Mouse (Mus musculus) stomach, embryonic 15.5 days (tissue): Measurements from ENCODE around the gene Dpp6. TPM values are rescaled to one million over a fixed set of nuclear protein-coding genes. Genes with fewer than 3 reads are reported as not detected.
A peak's percentile ranks its signal among the peaks of the same experiment; 100 is the strongest.

Experiments
- ATAC-seq: fragments of 200-750 bp; cut with Nextera tagmentation; 2 replicates; pipeline ENCODE4 v1.8.0; 2017; ENCODE audit warnings: low read depth, moderate number of reproducible peaks, moderate TSS enrichment; ENCODE audit not compliant: insufficient read depth, low FRiP score
- H3K27ac ChIP-seq: fragments of 300-500 bp; sonication (generic); 2 replicates; pipeline ENCODE4 v1.5.1; 2015; ENCODE audit warnings: mild to moderate bottlenecking, inconsistent platforms
- H3K27me3 ChIP-seq: fragments of 300-500 bp; sonication (generic); replicated peaks from 2 replicates; pipeline ENCODE4 v1.6.1; 2015; ENCODE audit warnings: inconsistent platforms
- H3K36me3 ChIP-seq: fragments of 300-500 bp; sonication (generic); 2 replicates; pipeline ENCODE4 v1.6.1; 2015; ENCODE audit warnings: inconsistent platforms
- H3K4me1 ChIP-seq: fragments of 300-500 bp; sonication (generic); 2 replicates; pipeline ENCODE4 v1.6.1; 2015; ENCODE audit warnings: inconsistent platforms
- H3K4me2 ChIP-seq: fragments of 300-500 bp; sonication (generic); 2 replicates; pipeline ENCODE4 v1.6.1; 2015; ENCODE audit warnings: mild to moderate bottlenecking, inconsistent platforms
- H3K4me3 ChIP-seq: fragments of 300-500 bp; sonication (generic); replicated peaks from 2 replicates; pipeline ENCODE4 v1.5.1; 2015; ENCODE audit warnings: inconsistent platforms
- H3K9ac ChIP-seq: fragments of 300-500 bp; sonication (generic); 2 replicates; pipeline ENCODE4 v1.6.1; 2015; ENCODE audit warnings: inconsistent platforms
- H3K9me3 ChIP-seq: fragments of 300-500 bp; sonication (generic); 2 replicates; pipeline ENCODE4 v1.6.1; 2016; ENCODE audit warnings: inconsistent platforms
- WGBS: fragments of 180-500 bp; shearing (Covaris S2); methylation state at CpG from one replicate; pipeline ENCODE4 v1.1.7; 2015; 5-methylcytosine and 5-hydroxymethylcytosine counted together
- polyA plus RNA-seq: library from polyadenylated mRNA; unstranded; fragments of >200 nt; fragmentation: Nextera tagmentation; extraction: Ambion mirVana; gene quantifications from 2 replicates; pipeline ENCODE4 v1.2.1, GENCODE M21; 2015

Dpp6 gene
- 1.9 and 2.4 TPM in 2 replicates for polyA plus RNA-seq

- Histone ChIP-seq H3K36me3 (no peaks in the 10 kb centered on the region), H3K27me3 (peaks cover 19% of the 10 kb centered on the region), H3K4me1 (no peaks in the 10 kb centered on the region), H3K9me3 (no peaks in the 10 kb centered on the region), H3K4me3 (peak within 1 kb of the TSS; percentile 21), H3K9ac (no peak within 1 kb of the TSS), H3K27ac (no peak within 1 kb of the TSS), H3K4me2 (peak within 1 kb of the TSS; percentile 53)
- no peak for ATAC-seq
- WGBS: 3% methylated on average over 48 of the region's 48 CpGs
These were observed at the start of gene Dpp6 for GRCm38 (mm10) chr5:26816975-26817941. TSS of gene Dpp6 (plus strand) at chr5:26817203.

- Histone ChIP-seq H3K27ac (no peak overlapping the region), H3K36me3 (no peaks in the 10 kb centered on the region), H3K4me1 (no peaks in the 10 kb centered on the region), H3K27me3 (no peaks in the 10 kb centered on the region), H3K4me3 (no peak overlapping the region), H3K9me3 (no peaks in the 10 kb centered on the region), H3K9ac (no peak overlapping the region), H3K4me2 (no peak overlapping the region)
- WGBS: 79% methylated on average over 3 of the region's 3 CpGs
- ATAC-seq: no peak
These were observed 33.0 kb upstream of the Dpp6 start for GRCm38 (mm10) chr5:26783955-26784354.

- 96% methylated on average over 2 of the region's 2 CpGs for WGBS
These were observed 21.5 kb upstream of the Dpp6 start for GRCm38 (mm10) chr5:26795524-26795923.

GRCm38 (mm10) chr5:26835972-26836371 is 19.0 kb downstream of the Dpp6 start:
- Histone ChIP-seq H3K36me3 (no peaks in the 10 kb centered on the region), H3K4me2 (no peak overlapping the region), H3K27ac (no peak overlapping the region), H3K9ac (no peak overlapping the region), H3K9me3 (no peaks in the 10 kb centered on the region), H3K4me1 (no peaks in the 10 kb centered on the region), H3K4me3 (no peak overlapping the region), H3K27me3 (no peaks in the 10 kb centered on the region)
- ATAC-seq: no peak
- 87% methylated on average over 1 of the region's 1 CpGs for WGBS

More at GRCm38 (mm10) chr5:26795524-26795923, 21.5 kb upstream of the Dpp6 start:
- no peaks in the 10 kb centered on the region for H3K36me3 ChIP-seq
- no peak overlapping the region for H3K4me2 ChIP-seq
- no peaks in the 10 kb centered on the region for H3K4me1 ChIP-seq
- no peaks in the 10 kb centered on the region for H3K9me3 ChIP-seq
- no peak for ATAC-seq
- H3K9ac ChIP-seq: no peak overlapping the region
- H3K27me3 ChIP-seq: no peaks in the 10 kb centered on the region
- H3K4me3 ChIP-seq: no peak overlapping the region
- H3K27ac ChIP-seq: no peak overlapping the region

- Histone ChIP-seq H3K4me2 (no peak overlapping the region), H3K27me3 (no peaks in the 10 kb centered on the region), H3K27ac (no peak overlapping the region), H3K9me3 (no peaks in the 10 kb centered on the region), H3K4me3 (no peak overlapping the region), H3K9ac (no peak overlapping the region), H3K36me3 (no peaks in the 10 kb centered on the region), H3K4me1 (no peaks in the 10 kb centered on the region)
- ATAC-seq: no peak
- 16% methylated on average over 4 of the region's 4 CpGs for WGBS
These were observed 24.1 kb downstream of the Dpp6 start for GRCm38 (mm10) chr5:26841151-26841550.

GRCm38 (mm10) chr5:26854746-26855145 is 37.7 kb downstream of the Dpp6 start:
- H3K27me3 ChIP-seq: no peaks in the 10 kb centered on the region
- no peak overlapping the region for H3K27ac ChIP-seq
- 67% methylated on average over 4 of the region's 4 CpGs for WGBS
- no peak for ATAC-seq
- no peak overlapping the region for H3K9ac ChIP-seq
- H3K4me1 ChIP-seq: no peaks in the 10 kb centered on the region
- H3K36me3 ChIP-seq: no peaks in the 10 kb centered on the region
- H3K9me3 ChIP-seq: no peaks in the 10 kb centered on the region
- no peak overlapping the region for H3K4me3 ChIP-seq
- H3K4me2 ChIP-seq: no peak overlapping the region

GRCm38 (mm10) chr5:26875449-26875848 is 58.4 kb downstream of the Dpp6 start:
- no peak overlapping the region for H3K9ac ChIP-seq
- no peaks in the 10 kb centered on the region for H3K9me3 ChIP-seq
- no peaks in the 10 kb centered on the region for H3K27me3 ChIP-seq
- H3K27ac ChIP-seq: no peak overlapping the region
- H3K36me3 ChIP-seq: no peaks in the 10 kb centered on the region
- no peaks in the 10 kb centered on the region for H3K4me1 ChIP-seq
- no peak overlapping the region for H3K4me3 ChIP-seq
- no peak for ATAC-seq
- H3K4me2 ChIP-seq: no peak overlapping the region

- H3K27ac ChIP-seq: no peak overlapping the region
- WGBS: 93% methylated on average over 1 of the region's 1 CpGs
- H3K4me2 ChIP-seq: no peak overlapping the region
- no peak overlapping the region for H3K4me3 ChIP-seq
- H3K9me3 ChIP-seq: no peaks in the 10 kb centered on the region
- H3K9ac ChIP-seq: no peak overlapping the region
- no peaks in the 10 kb centered on the region for H3K36me3 ChIP-seq
- no peaks in the 10 kb centered on the region for H3K27me3 ChIP-seq
- H3K4me1 ChIP-seq: no peaks in the 10 kb centered on the region
- no peak for ATAC-seq
These were observed 70.5 kb downstream of the Dpp6 start for GRCm38 (mm10) chr5:26887496-26887895.

- Histone ChIP-seq H3K4me2 (no peak overlapping the region), H3K9me3 (no peaks in the 10 kb centered on the region), H3K36me3 (no peaks in the 10 kb centered on the region), H3K27ac (no peak overlapping the region), H3K4me1 (no peaks in the 10 kb centered on the region), H3K9ac (no peak overlapping the region), H3K27me3 (no peaks in the 10 kb centered on the region), H3K4me3 (no peak overlapping the region)
- 86% methylated on average over 4 of the region's 4 CpGs for WGBS
- ATAC-seq: no peak
These were observed 71.1 kb downstream of the Dpp6 start for GRCm38 (mm10) chr5:26888080-26888479.

- H3K36me3 ChIP-seq: no peaks in the 10 kb centered on the region
- no peaks in the 10 kb centered on the region for H3K27me3 ChIP-seq
- WGBS: 14% methylated on average over 3 of the region's 3 CpGs
- no peaks in the 10 kb centered on the region for H3K4me1 ChIP-seq
- H3K9me3 ChIP-seq: no peaks in the 10 kb centered on the region
- no peak overlapping the region for H3K9ac ChIP-seq
- H3K4me2 ChIP-seq: no peak overlapping the region
- H3K27ac ChIP-seq: no peak overlapping the region
- no peak overlapping the region for H3K4me3 ChIP-seq
- no peak for ATAC-seq
These were observed 77.3 kb downstream of the Dpp6 start for GRCm38 (mm10) chr5:26894346-26894745.

GRCm38 (mm10) chr5:26903786-26904185 is 86.8 kb downstream of the Dpp6 start:
- ATAC-seq: no peak
- WGBS: 5% methylated on average over 9 of the region's 9 CpGs
- Histone ChIP-seq H3K27ac (no peak overlapping the region), H3K4me1 (peaks cover 9% of the 10 kb centered on the region), H3K4me3 (no peak overlapping the region), H3K9ac (no peak overlapping the region), H3K36me3 (no peaks in the 10 kb centered on the region), H3K9me3 (no peaks in the 10 kb centered on the region), H3K4me2 (peak overlapping the region; percentile 60), H3K27me3 (0 out of 2 replicates have a peak, but pooled peaks cover 5% of the 10 kb centered on the region)

- H3K4me2 ChIP-seq: peak overlapping the region; percentile 60
- H3K9me3 ChIP-seq: no peaks in the 10 kb centered on the region
- ATAC-seq: peak; percentile 79
- H3K9ac ChIP-seq: no peak overlapping the region
- peak overlapping the region; percentile 33 for H3K4me3 ChIP-seq
- peaks cover 9% of the 10 kb centered on the region for H3K4me1 ChIP-seq
- H3K36me3 ChIP-seq: no peaks in the 10 kb centered on the region
- H3K27me3 ChIP-seq: 0 out of 2 replicates have a peak, but pooled peaks cover 5% of the 10 kb centered on the region
- H3K27ac ChIP-seq: no peak overlapping the region
- under 1% methylated on average over 31 of the region's 32 CpGs for WGBS
These were observed 87.5 kb downstream of the Dpp6 start for GRCm38 (mm10) chr5:26904324-26905041.
